Mouse (Mus musculus): ENCODE results near the gene Adar.

Gene Adar

DNA sequence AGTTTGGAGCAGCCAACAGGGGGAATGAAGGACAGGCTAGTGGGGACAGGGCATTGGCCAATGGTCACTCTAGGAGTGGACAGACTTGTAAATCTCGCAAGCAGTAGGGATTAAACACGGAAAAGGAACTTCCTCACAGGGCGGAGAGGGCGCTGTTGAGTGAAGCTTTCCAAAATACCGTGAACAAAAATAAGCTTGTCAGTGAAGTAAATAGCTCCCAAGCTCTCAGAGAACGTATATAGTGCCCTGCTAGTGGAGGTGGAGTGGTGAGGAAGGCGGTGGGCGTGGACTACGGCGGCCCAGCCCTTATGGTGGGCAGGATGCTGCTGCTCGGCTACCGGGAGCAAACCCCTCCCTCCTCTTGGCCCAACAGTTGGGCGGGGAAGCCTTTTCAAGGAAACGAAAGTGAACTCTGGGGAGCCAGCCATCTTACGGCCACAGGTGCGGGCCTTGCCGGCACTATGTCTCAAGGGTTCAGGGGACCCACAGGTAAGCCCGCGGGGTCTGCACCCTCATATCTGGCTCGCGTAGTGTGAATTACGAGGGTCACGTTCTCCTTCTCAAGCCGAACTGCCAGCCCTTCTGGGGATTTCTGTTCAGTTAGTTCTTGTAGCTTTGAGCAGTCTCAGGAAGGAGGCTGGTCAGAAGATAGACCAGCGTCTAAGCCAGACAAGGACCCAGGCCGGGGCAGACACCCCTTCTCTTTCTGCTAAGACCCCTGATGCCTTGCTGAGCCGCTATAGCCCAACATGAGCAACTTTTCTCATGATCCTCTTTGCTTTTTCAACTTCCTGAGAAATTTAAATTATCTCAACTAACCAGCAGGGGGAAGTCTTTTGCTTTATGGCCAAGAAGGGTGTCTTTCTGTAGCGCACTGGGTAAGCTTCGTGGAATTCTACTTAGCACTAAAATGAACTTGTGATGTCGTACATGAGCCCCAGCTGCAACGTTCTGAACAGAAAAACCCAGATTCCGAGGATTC, 15.8 kb downstream of the Adar start:
- DNase-seq (ENCODE audit: low spot score in 2 of 2), result peak in 1 of 2 experiments; percentile 53

DNA sequence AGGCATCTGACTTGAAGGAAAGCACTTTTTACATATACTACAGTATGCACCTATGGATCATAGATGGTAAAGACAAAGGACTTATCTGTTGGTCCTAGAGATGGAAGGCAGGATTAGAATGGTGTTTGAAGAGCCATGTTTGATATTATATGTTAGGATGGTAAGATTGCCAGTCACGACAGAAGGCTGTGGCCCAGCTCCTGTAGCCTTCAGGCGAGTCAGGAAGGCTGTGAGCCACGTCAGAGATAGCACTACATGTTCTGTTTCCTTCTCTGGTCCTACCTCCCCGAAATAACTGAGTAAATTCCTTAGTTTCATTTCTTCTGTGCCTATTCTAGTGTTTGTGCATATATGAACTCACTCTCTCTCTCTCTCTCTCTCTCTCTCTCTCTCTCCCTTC, 17.3 kb downstream of the Adar start:
- DNase-seq (ENCODE audit: low spot score in 2 of 2), result no peak

DNA sequence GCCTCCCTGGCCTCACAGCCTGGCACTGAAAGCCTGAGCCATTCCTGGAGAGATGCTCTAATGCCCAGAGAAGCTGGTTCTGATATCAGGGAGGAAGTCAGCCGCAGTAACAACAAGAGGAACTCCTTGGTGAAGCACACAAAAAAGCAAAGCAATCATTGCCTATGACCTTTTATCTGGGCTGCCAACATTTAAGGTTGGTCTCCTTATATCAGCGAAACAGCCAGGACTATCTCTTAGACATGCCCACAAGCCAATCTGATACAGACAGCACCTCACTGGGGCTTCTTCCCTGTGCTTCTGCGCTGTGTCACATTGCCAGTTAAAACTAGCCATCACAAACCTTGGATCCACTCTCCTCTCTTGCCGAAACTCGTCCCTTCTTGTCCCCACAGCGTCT, 23.7 kb downstream of the Adar start:
- DNase-seq (ENCODE audit: low spot score in 2 of 2), result no peak

DNA sequence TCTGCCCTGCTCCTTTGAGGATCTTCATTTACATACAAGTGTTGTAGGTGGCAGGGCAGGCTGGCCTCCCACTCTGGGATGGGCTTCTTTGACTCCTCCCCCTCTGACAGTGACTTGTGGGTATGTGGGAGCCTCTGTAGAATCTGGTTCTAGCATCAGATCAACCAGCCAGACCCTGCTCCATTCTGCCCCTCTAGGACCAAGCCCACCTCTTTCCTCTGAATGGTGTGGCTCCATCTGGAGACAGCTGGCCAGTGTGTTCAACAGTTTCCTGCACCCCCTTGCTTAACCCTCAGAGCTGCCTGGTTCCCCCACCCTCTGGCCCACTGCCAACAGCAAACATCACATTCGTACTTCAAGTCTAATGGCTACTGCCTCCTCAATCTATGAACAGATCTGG, 37.5 kb downstream of the Adar start:
- no peak for DNase-seq (ENCODE audit: low spot score in 2 of 2)

DNA sequence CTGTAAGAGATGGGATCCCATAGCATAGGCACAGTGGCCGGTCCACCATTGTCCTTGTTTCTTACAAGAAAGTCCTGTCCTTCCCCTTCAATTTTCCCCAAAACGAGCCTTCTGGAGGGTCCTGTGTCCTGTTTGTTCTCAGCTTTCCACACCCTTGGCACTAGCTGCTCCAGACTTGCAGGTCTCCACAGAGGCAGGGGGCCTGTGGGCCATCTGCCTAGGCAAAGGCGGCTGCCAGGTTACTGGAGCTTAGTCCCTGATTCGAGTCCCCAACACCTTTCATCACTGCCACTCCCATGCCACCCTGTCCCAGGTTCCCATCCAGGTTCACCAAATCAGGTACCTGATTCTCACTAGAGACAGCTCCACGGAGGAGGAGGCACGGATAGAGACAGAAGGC, 40.5 kb downstream of the Adar start:
- no peak for DNase-seq (ENCODE audit: low spot score in 2 of 2)

DNA sequence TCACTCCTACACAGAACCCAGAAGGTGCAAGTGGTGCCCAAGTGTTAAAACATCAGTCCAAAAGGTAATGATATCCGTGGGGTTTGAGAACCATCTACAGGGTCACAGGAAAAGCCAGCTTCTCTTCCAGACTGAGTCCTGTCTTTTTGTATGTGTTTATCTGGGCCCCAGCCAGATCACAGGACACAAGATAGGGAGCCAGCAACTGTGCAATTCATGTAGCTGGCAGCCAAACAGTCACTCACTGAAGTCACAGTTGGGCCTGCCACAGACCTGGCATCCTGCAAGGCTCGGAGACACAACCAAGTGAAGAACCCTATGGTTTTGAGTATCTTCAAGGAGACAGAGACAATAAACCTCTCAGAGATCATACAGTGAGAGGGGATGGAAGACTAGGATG, 43.0 kb downstream of the Adar start:
- DNase-seq (ENCODE audit: low spot score in 2 of 2), result no peak

DNA sequence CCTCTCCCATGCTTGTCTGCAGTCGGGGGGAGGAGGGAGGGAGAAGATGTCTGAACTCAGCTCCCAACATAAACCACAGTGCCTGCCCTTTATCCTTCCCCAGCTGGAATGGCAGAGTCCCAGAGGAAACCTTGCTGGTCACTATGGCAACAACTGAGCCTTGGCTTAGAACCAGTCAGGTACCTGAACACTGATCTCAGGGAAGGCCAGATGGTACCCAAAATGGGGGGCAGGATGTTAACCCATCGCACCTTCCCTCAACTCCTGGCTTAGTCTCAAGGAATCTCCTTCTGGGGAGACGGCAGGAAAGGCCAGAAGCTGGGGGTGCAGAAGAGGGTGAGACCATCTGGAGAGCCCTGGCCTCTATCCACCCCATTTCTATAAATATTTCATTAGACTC, 45.0 kb downstream of the Adar start:
- no peak for DNase-seq (ENCODE audit: low spot score in 2 of 2)

DNA sequence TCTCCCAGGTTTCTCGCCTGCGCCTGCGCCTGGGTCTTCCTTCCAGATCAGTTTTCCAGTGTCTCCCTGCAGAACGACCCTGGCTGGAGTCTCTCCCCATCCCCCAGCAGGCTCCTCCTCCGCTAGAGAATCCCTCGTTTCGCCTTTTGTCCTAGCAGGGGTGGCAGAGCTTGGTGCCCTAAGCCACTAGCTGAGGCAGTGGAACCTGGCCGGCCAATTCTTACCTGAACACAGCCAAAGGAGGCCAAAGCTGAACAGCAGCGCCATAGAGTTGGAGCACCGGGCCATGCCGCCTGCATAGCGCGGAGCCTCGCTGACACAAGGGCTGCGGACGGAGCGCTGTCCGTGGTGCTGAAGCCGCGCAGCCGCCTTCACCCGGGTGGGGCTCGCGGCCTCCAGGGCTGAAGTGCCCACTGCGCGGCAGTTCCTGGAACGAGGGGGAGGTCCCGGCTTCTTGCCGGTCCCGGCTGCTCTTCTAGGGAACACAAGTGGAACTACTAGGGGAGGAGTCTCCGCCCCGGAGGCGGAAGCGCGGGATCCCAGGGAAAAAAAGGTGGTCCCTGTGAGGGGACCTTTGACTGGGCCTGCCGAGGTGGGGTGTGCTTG, 49.4 kb downstream of the Adar start, which contains the start of gene Chrnb2:
Gene Chrnb2 (minus strand): TSS at position 514 of the 606 bp plus-strand sequence.
- DNase-seq (ENCODE audit: low spot score in 2 of 2), result peak in 1 of 2 experiments; percentile 54

DNA sequence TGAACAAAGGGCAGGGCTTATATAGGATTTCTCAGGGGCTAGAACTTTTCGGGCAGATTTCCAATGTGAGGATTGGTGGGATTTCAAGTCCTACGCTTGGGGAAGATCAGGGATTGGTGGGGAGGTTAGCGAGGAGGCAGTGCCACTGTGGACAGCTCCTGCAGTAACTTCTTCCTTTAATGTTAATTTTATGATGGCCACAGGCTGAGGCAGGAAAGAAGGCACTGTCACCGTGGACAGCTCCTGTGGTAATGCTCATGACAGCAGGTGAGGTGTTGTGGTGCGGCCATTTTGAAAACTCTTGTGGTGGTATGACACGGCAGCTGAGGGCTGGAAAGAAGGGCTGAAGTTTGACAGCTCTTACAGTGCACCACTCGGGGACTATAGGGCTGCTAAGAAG, 54.8 kb downstream of the Adar start:
- no peak for DNase-seq (ENCODE audit: low spot score in 2 of 2)

DNA sequence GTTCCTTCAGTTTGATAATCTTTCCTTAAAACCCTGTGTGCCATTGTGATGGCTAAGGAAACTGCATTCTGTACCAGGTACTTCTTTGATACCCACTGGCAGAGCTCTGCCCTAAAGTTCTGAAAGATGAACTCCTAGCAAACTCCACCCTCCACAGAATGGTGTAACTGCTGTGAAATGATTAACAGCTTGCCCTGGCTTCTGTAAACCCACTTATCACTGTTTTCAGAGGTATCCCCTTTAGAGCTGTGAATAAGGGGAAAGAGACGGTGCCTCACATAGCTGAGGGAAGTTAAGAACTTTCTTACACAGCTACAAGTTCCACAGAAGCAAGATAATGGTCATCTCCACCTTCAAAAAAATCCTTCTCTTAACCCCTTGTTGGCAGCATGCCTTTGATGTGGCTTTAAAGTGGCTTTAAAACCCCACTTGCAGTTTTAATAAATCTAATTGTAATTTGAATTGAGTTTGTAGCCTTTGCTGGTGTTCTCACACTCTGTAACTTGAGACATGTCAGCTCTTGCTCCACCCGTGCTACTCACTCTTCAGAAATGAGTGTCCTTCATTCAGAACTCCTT, 55.7 kb downstream of the Adar start:
- DNase-seq (ENCODE audit: low spot score in 2 of 2), result no peak

DNA sequence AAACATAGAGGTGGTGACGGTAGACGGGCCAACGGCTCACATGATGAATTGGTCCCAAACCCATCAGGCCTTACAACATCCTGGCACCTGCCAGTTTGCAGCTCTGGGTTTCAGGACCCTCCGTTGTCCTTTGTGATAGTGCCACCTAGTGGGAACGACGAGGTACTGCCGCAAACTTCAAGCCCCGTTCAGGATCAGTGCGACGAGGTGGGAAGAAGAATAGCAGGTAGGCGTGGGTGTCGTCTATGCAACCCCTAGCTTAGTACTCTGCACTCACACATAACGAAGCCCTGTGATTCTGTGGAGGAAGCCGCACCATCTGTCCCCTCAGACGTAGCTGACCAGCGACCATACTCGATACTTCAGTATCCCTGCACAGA, 57.8 kb downstream of the Adar start:
- DNase-seq (ENCODE audit: low spot score in 2 of 2), result peak; percentile 81 to 83

DNA sequence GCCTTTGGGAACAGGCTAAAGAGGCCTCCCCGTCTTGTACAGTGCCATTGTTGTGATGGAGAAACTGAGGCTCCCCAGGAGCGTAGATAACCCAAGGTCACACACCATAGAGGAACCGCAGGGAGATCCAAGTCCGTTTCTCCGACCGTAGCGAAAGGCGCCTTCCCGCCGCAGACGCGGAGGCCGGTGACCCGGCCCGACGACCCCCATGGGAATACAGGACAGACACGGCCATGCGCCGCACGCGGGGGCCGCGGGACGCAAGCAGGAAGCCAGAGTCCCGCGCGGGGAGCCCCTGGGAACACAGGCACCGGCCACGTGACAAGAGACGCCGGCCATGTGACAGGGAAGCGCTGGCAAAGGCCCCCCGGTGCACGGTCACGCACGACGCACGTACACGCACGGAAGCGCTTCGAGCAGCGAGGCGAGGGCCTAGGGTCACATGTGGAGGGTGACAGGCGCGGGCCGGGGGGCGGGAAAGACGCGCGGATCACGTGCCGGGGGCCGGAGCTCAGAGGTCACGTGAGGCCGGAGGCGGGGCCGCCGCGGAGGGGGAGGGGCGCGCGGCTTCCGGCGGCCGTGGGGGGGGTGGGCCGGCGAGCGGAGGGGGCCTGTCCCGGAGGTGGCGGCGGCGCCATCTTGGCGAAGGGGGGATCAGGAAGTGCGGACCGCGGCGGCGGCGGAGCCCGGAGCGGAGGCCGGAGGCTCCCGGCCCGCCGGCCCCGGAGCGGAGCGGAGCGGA, 58.3 kb downstream of the Adar start, which contains the start of gene Ube2q1:
Gene Ube2q1 (plus strand): TSS at position 649 of the 742 bp plus-strand sequence.
- peak; percentile 97 for DNase-seq (ENCODE audit: low spot score in 2 of 2)

DNA sequence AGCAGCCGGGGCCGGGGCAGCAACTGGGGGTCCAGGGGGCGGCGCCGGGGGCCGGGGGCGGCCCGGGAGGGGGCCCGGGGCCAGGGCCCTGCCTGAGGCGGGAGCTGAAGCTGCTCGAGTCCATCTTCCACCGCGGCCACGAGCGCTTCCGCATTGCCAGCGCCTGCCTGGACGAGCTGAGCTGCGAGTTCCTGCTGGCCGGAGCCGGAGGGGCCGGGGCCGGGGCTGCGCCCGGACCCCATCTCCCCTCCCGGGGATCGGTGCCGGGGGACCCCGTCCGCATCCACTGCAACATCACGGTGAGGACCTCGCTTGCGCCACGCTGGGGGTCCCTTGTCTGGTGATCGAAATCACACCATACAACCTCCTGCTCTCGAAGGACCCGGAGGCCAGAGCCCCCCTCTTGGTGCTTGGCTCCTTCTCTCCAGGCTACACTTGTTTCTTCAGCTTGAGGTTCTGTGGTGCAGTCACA, 59.0 kb downstream of the Adar start:
- DNase-seq (ENCODE audit: low spot score in 2 of 2), result peak in 1 of 2 experiments; percentile 31

DNA sequence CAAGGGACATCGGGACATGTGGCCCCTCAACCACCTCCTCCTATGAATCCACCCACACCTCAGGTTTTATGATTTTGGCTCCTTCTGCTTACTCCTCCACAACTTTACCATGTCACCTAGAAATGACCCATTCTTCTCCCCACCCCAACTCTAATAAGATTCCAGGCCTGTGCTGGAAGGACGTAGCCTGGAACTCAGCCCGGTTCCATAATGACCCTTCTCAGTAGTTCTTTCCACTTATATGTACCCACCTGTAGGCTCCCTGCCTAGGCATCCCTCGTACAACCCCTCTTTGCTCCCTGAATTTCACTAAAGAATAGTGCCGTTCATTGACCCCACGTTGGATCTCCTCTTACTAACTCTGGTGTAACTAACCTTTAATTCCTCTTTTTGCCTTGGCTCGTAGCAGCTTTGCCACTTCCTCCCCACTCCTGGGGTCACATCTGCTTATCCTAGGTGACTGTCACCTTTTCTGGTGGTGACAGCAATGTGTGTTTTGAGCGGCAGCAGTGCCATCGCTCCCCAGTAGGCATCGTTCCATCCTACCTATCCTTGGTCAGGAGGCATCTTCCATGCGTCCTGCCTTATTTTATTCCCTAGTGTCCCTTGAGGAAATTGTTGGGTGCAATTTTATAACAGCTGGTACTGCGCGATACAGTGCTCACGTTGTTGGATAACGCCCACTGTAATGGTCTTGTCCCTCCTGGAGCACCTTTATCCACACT, 59.6 kb downstream of the Adar start:
- DNase-seq (ENCODE audit: low spot score in 2 of 2), result no peak

DNA sequence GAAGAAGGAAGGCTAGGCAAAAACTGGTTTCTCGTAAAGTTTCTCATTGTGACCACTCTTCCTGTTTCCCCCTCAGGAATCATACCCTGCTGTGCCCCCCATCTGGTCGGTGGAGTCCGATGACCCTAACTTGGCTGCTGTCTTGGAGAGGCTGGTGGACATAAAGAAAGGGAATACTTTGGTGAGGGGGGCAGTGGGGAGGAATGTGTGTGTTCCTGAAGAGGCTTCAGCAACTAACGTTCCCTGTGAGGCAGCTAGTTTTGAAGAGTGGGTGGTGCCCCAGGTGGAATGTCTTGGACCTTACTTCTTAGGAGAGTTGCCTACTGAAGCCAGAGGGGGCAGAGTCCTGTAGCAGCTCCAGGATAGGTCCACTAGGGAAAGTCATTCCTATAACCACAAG, 61.2 kb downstream of the Adar start:
- DNase-seq (ENCODE audit: low spot score in 2 of 2), result no peak

DNA sequence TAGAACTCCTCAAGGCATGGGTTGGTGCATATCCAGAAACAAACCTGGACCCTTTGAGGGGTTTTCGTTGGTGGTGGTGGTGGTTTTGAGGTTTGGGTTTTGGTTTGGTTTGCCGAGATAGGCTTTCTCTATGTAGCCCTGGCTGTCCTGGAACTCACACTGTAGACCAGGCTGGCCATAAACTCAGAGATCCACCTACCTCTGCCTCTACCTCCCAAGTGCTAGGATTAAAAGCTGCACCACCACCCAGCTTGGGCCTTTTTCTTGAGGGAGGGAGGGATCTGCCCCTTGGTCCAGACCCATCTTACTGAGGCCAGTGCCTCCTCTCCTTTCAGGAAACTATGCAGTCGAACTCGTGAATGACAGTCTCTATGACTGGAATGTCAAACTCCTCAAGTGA, 65.3 kb downstream of the Adar start:
- DNase-seq (ENCODE audit: low spot score in 2 of 2), result no peak

DNA sequence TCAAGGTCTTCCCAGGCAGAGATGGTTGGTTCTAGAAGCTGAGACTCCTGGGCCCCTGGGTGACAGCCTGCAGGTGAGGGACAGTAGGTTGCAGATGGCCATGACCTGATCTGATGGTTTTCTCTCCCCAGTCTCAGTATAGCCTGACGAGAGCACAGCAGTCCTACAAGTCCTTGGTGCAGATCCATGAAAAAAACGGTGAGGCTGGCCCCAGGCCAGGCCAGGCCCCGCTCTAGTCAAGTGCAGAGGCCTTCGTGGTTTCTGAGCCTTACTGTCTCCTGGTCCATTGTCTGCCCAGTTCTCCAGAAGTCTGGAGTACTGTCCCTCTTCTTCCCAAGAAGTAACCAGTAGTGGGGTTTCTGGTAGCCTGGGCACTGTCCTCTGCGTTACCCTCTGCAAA, 66.8 kb downstream of the Adar start:
- no peak for DNase-seq (ENCODE audit: low spot score in 2 of 2)

DNA sequence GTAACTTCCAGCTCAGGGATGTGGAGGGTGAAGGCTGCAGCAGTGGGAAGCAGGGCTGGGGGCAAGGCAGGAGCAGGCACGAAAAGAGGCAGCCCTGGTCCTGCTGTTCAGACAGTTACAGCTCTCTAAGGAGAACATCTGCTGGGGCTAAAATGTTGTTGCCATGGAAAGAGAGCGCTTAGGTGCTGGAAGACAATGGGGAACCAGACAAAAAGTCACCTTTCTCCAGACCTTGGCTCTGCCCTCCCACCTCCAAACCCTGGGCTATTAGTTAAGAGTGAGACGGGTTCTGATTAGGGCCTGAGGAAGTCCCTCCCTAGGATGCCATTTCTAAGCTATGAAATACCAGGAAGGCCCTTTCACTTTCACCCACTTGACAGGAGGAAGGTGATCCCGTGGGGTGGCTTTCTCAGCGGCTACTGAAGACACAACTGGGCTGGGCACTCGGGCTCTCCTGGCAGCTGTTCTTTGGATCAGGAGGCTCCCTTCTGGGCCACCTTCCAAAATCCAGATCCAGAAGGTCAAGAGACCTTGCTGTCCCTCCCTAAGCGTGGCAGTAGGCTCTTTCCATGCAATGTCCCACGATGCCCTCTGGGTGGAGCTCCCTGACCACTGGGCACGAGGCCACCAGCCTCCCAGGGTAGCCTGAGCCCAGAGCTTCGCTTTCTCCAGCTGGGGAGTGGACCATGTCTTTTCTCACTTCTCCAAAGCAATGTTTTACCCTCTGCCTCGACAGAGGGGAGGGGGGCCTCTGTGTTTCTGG, 70.3 kb downstream of the Adar start:
- DNase-seq (ENCODE audit: low spot score in 2 of 2), result peak; percentile 40 to 67

DNA sequence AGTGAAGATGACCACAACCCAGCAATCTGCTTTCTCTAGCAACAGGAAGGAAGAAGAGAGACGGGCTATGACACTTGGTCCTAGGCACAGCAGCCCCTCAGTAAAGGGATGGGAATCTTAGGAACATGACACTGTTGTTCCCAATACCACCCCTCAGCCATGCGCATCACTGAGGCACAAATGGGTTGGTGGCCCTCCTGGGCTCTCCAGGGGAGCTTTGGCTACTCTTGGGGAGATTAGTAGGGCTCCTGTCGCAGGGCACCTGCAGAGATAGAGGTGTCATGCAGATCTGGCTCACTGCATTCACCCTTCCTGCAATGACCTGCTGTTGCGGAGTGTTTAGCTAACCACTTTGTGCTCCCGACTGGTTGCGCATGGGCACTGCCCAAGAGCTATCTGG, 71.5 kb downstream of the Adar start:
- DNase-seq (ENCODE audit: low spot score in 2 of 2), result no peak

DNA sequence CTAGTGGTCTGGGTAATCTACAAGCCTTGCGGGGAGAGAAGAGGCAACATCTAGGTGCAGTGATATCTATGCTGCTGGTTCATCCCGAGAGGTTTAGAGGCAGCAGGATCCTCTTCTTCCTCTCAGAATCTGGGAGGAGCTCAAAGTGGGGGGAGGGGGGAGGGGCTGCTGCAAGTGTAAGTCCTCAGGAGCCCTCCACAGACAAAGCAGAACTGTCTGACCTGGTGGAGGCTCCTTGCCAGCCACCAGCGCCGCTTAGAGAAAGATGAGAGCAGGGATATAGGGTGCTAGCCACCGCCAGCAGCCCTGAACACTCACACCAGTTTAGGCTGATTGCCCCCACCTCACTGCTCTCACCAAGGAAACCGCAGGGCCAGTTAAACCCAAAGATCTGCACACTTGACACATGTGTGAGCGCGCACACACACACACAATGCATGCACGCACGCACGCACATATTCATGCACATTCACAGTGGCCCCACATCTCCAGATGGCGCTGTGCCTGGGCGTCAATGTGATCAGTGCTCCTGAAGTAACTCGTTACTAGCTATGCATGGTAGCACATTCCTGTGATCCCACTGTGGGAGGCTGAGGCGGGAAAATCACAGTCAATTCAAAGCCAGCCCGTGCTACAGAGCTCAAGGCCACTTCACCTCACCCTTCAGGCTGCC, 74.0 kb downstream of the Adar start:
- no peak for DNase-seq (ENCODE audit: low spot score in 2 of 2)
